Mouse (Mus musculus) embryonic facial prominence, embryonic 12.5 days (tissue): ENCODE data around the gene Gfi1. TPM values are rescaled to one million over a fixed set of nuclear protein-coding genes. Genes with fewer than 3 reads are reported as not detected.

Source experiments
- ATAC-seq: fragments of 200-750 bp; cut with Nextera tagmentation; 2 replicates; pipeline ENCODE4 v1.8.0; 2017; ENCODE audit not compliant: insufficient number of reproducible peaks, insufficient read depth, low FRiP score, low TSS enrichment
- H3K27ac ChIP-seq: fragments of 300-500 bp; sonication (generic); 2 replicates; pipeline ENCODE4 v1.5.1; 2016; ENCODE audit warnings: mild to moderate bottlenecking
- H3K27me3 ChIP-seq: fragments of 300-500 bp; sonication (generic); 2 replicates; pipeline ENCODE4 v1.6.1; 2016; ENCODE audit warnings: mild to moderate bottlenecking, moderate library complexity
- H3K36me3 ChIP-seq: fragments of 300-500 bp; sonication (generic); 2 replicates; pipeline ENCODE4 v1.6.1; 2016; ENCODE audit warnings: mild to moderate bottlenecking
- H3K4me1 ChIP-seq: fragments of 300-500 bp; sonication (generic); 2 replicates; pipeline ENCODE4 v1.6.1; 2016
- H3K4me2 ChIP-seq: fragments of 300-500 bp; sonication (generic); replicated peaks from 2 replicates; pipeline ENCODE4 v1.6.1; 2016; ENCODE audit warnings: mild to moderate bottlenecking, moderate library complexity
- H3K4me3 ChIP-seq: fragments of 300-500 bp; sonication (generic); 2 replicates; pipeline ENCODE4 v1.5.1; 2016; ENCODE audit warnings: mild to moderate bottlenecking
- H3K9ac ChIP-seq: fragments of 300-500 bp; sonication (generic); 2 replicates; pipeline ENCODE4 v1.6.1; 2016; ENCODE audit warnings: mild to moderate bottlenecking, moderate library complexity
- H3K9me3 ChIP-seq: fragments of 300-500 bp; sonication (generic); 2 replicates; pipeline ENCODE4 v1.6.1; 2016; ENCODE audit warnings: mild to moderate bottlenecking, moderate library complexity
- WGBS: fragments of 180-500 bp; shearing (Covaris S2); methylation state at CpG from one replicate; pipeline ENCODE4 v1.1.7; 2016; 5-methylcytosine and 5-hydroxymethylcytosine counted together
- polyA plus RNA-seq: library from polyadenylated mRNA; unstranded; fragments of >200 nt; fragmentation: Nextera tagmentation; extraction: Ambion mirVana; gene quantifications from 2 replicates; pipeline ENCODE4 v1.2.1, GENCODE M21; 2016

Gfi1 gene
- polyA plus RNA-seq, 1 experiment from 2014 or later = 0.08 TPM

DNA sequence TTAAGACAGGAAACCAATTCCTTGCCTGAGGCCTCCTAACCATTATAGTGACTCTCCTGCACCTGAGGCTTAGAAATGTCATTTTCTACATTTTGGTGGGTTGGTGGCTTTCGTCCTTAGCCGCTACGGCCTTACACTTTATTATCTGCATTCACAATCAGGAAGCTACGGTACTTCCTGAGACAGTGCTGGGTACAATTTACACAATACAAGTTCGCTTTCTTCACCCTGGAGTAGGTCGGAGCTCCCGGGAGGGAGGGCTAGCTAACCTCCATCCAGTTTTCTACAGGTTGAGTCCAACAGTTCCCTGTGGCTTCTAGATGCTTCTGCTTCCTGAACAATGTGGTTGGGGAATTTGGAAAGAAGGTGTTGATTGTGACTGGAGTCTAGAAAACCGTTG lies 26.9 kb downstream of the Gfi1 start:
- Histone ChIP-seq H3K4me1 (no peaks in the 10 kb centered on the region), H3K9ac (no peak overlapping the region), H3K27me3 (no peaks in the 10 kb centered on the region), H3K4me3 (no peak overlapping the region), H3K36me3 (no peaks in the 10 kb centered on the region), H3K27ac (no peak overlapping the region), H3K4me2 (no peak overlapping the region), H3K9me3 (no peaks in the 10 kb centered on the region)
- no peak for ATAC-seq
- WGBS = 86% methylated on average over 8 of the region's 8 CpGs

DNA sequence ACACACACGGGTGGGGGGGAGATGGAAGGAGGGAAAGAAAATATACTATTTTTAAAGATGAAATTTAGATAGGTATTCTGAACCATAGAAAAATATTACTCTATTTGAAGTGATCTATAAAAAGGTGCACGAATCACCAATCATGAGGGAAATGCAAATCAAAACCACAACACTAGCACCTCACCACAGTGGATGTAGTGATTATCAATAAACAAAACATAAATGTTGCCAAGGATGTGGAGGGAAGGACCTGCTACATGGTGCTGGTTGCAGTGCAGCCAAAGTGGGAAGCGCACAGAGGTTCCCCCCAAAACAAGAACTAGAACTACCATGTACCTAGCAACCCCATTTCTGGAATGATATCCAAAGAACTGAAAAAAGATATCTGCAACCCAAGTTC lies 30.8 kb downstream of the Gfi1 start:
- no peaks in the 10 kb centered on the region for H3K9me3 ChIP-seq
- WGBS = 72% methylated on average over 3 of the region's 3 CpGs
- ATAC-seq = no peak
- H3K27me3 ChIP-seq = no peaks in the 10 kb centered on the region
- H3K4me3 ChIP-seq = no peak overlapping the region
- H3K36me3 ChIP-seq = no peaks in the 10 kb centered on the region
- H3K4me2 ChIP-seq = no peak overlapping the region
- H3K4me1 ChIP-seq = no peaks in the 10 kb centered on the region
- H3K27ac ChIP-seq = no peak overlapping the region
- H3K9ac ChIP-seq = no peak overlapping the region

DNA sequence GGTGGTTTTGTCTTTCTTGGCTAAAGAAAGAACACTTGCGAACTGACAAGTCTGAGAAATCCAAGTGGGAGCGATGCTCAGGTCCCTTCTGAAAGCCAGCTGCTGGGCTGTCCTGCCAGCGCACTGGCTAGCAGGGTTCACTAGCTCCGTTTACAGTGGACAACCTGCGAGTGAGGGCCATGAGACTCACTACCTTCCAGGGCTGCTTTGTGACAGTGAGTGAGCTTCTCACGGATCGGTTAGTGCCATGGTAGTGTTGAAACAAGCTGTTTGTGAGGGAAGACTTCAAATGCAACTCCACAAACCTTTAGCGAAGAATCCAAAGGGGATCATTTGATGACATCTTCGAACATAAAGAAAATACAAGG lies 37.4 kb downstream of the Gfi1 start:
- peak overlapping the region; percentile 34; the same call in 1 of the 2 replicates for H3K9ac ChIP-seq
- H3K36me3 ChIP-seq = no peaks in the 10 kb centered on the region
- peaks cover 5% of the 10 kb centered on the region; the same call in 1 of the 2 replicates for H3K4me1 ChIP-seq
- peak; percentile 42 for ATAC-seq
- peak overlapping the region; percentile 54 for H3K4me2 ChIP-seq
- H3K9me3 ChIP-seq = no peaks in the 10 kb centered on the region
- WGBS = 25% methylated on average over 9 of the region's 9 CpGs
- H3K4me3 ChIP-seq = peak overlapping the region; percentile 38
- peak overlapping the region; percentile 38; the same call in 1 of the 2 replicates for H3K27ac ChIP-seq
- no peaks in the 10 kb centered on the region; the same call in 1 of the 2 replicates for H3K27me3 ChIP-seq

DNA sequence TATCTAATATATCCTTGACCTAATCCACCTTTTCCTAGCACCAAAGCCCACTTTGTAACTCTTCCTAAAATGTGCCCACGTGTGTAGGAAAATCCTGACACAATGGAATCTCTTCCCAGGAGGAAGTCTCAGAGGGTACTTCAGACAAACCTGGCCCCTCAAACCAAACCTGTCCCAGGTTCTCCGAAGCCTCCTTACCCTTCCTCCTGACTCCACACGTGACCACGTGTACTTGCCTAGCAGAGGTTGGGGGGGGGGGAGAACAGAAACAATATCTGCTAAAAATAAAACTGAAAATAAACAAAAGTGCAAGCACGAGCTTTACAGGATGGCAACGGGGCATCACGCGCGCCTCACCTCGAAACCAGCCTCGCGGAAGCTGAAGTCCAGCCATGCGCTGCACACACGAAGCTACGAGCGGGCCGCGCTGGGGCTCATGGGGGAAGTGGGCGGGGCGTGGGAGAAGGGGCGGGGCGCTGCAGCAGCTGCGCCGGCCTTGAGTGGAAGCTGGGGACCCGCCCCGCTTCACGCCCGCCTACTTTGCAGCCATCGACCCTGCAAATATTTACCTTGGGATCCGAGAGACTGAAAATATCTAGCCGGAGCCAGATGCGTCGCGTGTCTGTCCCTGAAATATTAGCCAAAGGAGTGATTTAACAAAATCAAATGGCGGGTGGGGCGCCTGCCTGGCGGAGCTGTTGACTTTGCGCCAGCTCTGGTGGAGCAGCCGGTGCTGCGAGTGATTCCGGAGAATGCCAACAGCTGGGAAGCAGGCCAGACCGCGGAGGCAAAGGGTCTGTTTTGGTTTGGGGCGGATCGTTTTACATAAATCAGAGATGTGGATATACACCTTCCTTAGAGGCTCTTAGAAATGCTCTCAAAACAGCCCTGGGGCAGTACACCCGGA lies 38.0 kb downstream of the Gfi1 start:
- Histone ChIP-seq H3K4me3 (peak overlapping the region; percentile 38), H3K9ac (peak overlapping the region; percentile 34; the same call in 1 of the 2 replicates), H3K4me2 (peak overlapping the region; percentile 54), H3K9me3 (no peaks in the 10 kb centered on the region), H3K27ac (peak overlapping the region; percentile 38), H3K36me3 (no peaks in the 10 kb centered on the region), H3K4me1 (peaks cover 5% of the 10 kb centered on the region; the same call in 1 of the 2 replicates), H3K27me3 (no peaks in the 10 kb centered on the region; the same call in 1 of the 2 replicates)
- 15% methylated on average over 45 of the region's 46 CpGs for WGBS
- ATAC-seq = peak; percentile 89

DNA sequence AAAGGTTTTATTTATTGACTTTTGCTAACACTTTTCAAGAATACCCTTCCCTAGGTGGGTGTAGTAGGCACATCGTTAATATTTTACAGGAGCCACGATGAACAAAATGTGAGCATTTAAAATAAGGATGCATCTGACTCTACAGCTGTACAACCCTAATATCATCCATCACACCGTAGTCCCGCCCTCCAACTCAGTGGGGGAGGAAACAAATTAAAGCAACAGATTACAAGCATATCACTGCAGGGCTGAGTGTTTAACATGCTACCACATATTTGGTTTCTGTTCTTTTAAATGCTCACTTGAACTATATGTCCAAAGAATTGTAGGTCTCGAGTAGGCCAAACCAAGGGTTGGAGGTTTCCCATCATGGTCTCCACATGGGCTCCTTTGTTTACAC lies 38.7 kb downstream of the Gfi1 start:
- no peak overlapping the region for H3K9ac ChIP-seq
- no peak overlapping the region for H3K4me2 ChIP-seq
- H3K27ac ChIP-seq = no peak overlapping the region
- no peaks in the 10 kb centered on the region for H3K36me3 ChIP-seq
- H3K9me3 ChIP-seq = no peaks in the 10 kb centered on the region
- no peak overlapping the region for H3K4me3 ChIP-seq
- H3K4me1 ChIP-seq = peaks cover 5% of the 10 kb centered on the region; the same call in 1 of the 2 replicates
- WGBS = 93% methylated on average over 5 of the region's 5 CpGs
- ATAC-seq = no peak
- H3K27me3 ChIP-seq = no peaks in the 10 kb centered on the region; the same call in 1 of the 2 replicates

DNA sequence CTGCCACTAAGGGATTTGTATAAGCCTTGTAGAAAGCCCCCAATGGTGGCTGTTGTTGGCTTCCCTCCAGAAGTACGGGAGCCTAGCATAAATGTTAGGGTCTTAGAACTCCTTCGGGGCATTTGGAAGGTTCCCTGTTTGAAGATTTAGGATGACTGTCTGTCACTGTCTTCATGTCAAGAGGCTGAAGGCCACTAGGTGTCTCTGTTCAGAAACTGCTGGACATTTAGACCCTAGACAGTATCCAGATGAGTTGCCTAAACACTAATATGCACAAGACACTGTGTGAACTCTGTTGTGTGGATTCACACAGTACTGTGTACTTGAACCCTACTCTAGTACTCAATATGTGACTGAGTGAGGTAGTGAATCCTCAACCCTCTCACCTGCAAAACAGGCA lies 41.5 kb downstream of the Gfi1 start:
- H3K9me3 ChIP-seq = no peaks in the 10 kb centered on the region
- no peaks in the 10 kb centered on the region; the same call in 1 of the 2 replicates for H3K27me3 ChIP-seq
- WGBS = 68% methylated on average over 2 of the region's 2 CpGs

DNA sequence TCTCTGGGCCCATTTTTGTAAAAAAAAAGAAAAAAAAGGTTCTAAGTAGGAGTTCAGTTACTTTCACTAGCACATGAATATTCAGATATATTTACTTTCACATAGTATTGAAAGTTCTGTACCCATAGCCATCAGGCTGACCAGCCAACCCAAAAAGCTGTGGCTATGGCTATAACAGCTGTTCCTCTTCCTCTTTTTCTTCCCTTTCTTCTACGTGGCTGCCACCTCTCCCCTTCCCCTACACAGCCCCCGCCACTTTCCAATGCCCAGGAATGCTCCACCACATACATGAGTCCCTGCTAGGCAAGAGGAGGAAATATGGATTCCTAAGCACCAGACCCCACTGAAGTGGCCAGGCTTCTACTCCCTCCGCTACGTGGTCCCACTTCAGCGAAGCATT lies 44.5 kb downstream of the Gfi1 start:
- H3K27ac ChIP-seq = no peak overlapping the region
- 78% methylated on average over 5 of the region's 5 CpGs for WGBS
- no peaks in the 10 kb centered on the region for H3K4me1 ChIP-seq

More for the DNA sequence above, 41.5 kb downstream of the Gfi1 start:
- Histone ChIP-seq H3K27ac (no peak overlapping the region), H3K4me3 (no peak overlapping the region), H3K4me1 (peaks cover 5% of the 10 kb centered on the region; the same call in 1 of the 2 replicates), H3K4me2 (no peak overlapping the region), H3K9ac (no peak overlapping the region), H3K36me3 (no peaks in the 10 kb centered on the region)
- ATAC-seq = no peak

DNA sequence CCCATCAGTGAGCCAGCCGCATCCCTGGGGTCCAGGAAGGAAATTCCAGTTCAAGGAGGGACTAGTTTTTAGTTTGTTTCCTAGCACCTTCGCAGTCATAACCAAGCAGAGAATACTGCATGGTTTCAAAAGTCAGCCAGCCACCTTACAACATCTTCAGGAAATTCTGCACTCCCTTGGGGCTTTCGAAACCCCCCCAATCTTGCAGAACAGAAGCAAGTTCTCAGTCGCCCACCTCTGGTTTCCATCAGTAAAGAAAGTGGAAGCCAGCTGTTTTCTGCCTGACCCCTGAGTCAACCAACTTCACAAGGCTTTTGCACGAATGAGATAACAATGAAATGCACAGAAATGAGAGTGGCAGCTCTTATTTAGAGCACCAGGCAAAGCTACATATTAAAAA lies 47.4 kb downstream of the Gfi1 start:
- WGBS = 60% methylated on average over 5 of the region's 5 CpGs
- H3K4me3 ChIP-seq = no peak overlapping the region
- H3K4me1 ChIP-seq = no peaks in the 10 kb centered on the region
- H3K9me3 ChIP-seq = no peaks in the 10 kb centered on the region
- H3K27me3 ChIP-seq = no peaks in the 10 kb centered on the region
- no peak overlapping the region for H3K9ac ChIP-seq
- H3K27ac ChIP-seq = no peak overlapping the region
- H3K4me2 ChIP-seq = no peak overlapping the region
- H3K36me3 ChIP-seq = no peaks in the 10 kb centered on the region
- ATAC-seq = no peak

More for the DNA sequence above, 44.5 kb downstream of the Gfi1 start:
- Histone ChIP-seq H3K9me3 (no peaks in the 10 kb centered on the region), H3K9ac (no peak overlapping the region), H3K27me3 (no peaks in the 10 kb centered on the region), H3K4me2 (no peak overlapping the region), H3K4me3 (no peak overlapping the region), H3K36me3 (no peaks in the 10 kb centered on the region)
- ATAC-seq = no peak

Other genes with a start within 250 kb of the Gfi1 start
- 0.50 and 0.72 TPM in 2 replicates for gene Gm42669, start 218.4 kb downstream of the Gfi1 start, polyA plus RNA-seq
- 0.08 and 0.11 TPM in 2 replicates for gene 1700028K03Rik, start 191.3 kb downstream of the Gfi1 start, polyA plus RNA-seq
- 17.6 and 21.0 TPM in 2 replicates for gene Rpap2, start 128.7 kb downstream of the Gfi1 start, polyA plus RNA-seq
- gene Glmn, start 128.1 kb downstream of the Gfi1 start, polyA plus RNA-seq = 42.1 and 47.8 TPM in 2 replicates
- 0.35 and 0.43 TPM in 2 replicates for gene Ube2d2b, start 104.1 kb upstream of the Gfi1 start, polyA plus RNA-seq
- gene Evi5, start 149.1 kb upstream of the Gfi1 start, polyA plus RNA-seq = 85.2 and 85.5 TPM in 2 replicates
- gene Rpl5, start 174.5 kb upstream of the Gfi1 start, polyA plus RNA-seq = 70.5 and 71.9 TPM in 2 replicates